Mouse (Mus musculus) monocyte, adult 59 days (primary cell): ENCODE data around the gene March10. TPM values are rescaled to one million over a fixed set of nuclear protein-coding genes. Genes with fewer than 3 reads are reported as not detected.

Experiments used
- total RNA-seq, 2 experiments: library from RNA; stranded (reverse); gene quantifications; one replicate each; pipeline ENCODE4 v1.2.4; 2023

Gene March10
- not detected for total RNA-seq

DNA sequence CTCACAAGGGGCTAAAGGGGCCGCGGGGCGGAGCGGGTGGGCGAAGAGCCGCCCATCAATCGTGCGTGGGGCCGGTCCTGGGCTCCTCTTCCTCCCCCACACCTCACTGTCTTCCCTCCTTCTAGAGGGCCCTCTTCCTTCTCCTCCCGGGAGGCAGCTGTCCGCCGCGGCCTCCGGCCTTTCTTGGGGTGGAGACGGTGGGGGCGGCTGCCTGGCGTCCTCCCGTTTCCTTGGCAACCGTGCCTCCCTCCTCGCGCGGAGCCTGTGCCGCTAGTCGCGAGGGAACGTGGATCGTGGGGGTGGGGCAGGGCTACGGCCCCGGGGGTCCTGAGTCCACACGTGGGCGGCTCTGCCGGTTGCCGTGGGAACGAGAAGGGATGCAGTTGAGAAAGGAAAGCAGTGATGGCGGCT, at the start of gene March10:
Gene March10 (minus strand): TSS at position 239 of the 411 bp plus-strand sequence.

Other genes with a start within 250 kb of the March10 start
- gene Mrc2, start 164.1 kb downstream of the March10 start, total RNA-seq = 1 to 10 TPM in 1 of 2 experiments, under 1 TPM in 1; 0.26 to 1.1 TPM
- 10 to 100 TPM; 21.2 to 33.6 TPM for gene Tanc2, start 133.3 kb upstream of the March10 start, total RNA-seq